Mouse (Mus musculus) monocyte, adult 5-6 weeks (primary cell): Measurements from ENCODE around the gene Kars. TPM values are rescaled to one million over a fixed set of nuclear protein-coding genes. Genes with fewer than 3 reads are reported as not detected.

Experiments used
- ATAC-seq: fragments of 153-309, 156-312 bp; replicated peaks from 2 replicates; pipeline ENCODE4 v1.8.0; 2017; ENCODE audit warnings: mild to moderate bottlenecking; ENCODE audit not compliant: low TSS enrichment, insufficient number of reproducible peaks, severe bottlenecking, poor library complexity, low FRiP score
- total RNA-seq: library from RNA; stranded (forward); fragments of 200-1000, 200-491, 200-594 nt; gene quantifications from 3 replicates; pipeline ENCODE4 v1.2.3, GENCODE M21; 2017

Gene Kars
- 69.9 to 77.0 TPM (median 73.1 TPM) in 3 replicates for total RNA-seq

- ATAC-seq = peak; percentile 90
Observed at GRCm38 (mm10) chr8:112010997-112011815, at the start of gene Kars, which contains the start of gene Terf2ip. Kars (minus strand) TSS chr8:112011323. Terf2ip (plus strand) TSS chr8:112011398.

GRCm38 (mm10) chr8:112054456-112054855 lies 43.3 kb upstream of the Kars start:
- no peak for ATAC-seq

GRCm38 (mm10) chr8:112051537-112051936 lies 40.4 kb upstream of the Kars start:
- ATAC-seq = no peak

- ATAC-seq = no peak
Observed at GRCm38 (mm10) chr8:112049984-112050383, 38.9 kb upstream of the Kars start.

GRCm38 (mm10) chr8:112048293-112048692 lies 37.2 kb upstream of the Kars start:
- ATAC-seq = no peak

- 0 out of 2 replicates have a peak, but pooled peaks have one; percentile 71 for ATAC-seq
Observed at GRCm38 (mm10) chr8:112045896-112046295, 34.8 kb upstream of the Kars start.

GRCm38 (mm10) chr8:112045182-112045581 lies 34.1 kb upstream of the Kars start:
- ATAC-seq = no peak

- no peak for ATAC-seq
Observed at GRCm38 (mm10) chr8:112037521-112037920, 26.4 kb upstream of the Kars start.

GRCm38 (mm10) chr8:112034603-112035002 lies 23.5 kb upstream of the Kars start:
- ATAC-seq = peak; percentile 83; the same call in 1 of the 2 replicates

- no peak for ATAC-seq
Observed at GRCm38 (mm10) chr8:112033071-112033470, 21.9 kb upstream of the Kars start.

- no peak for ATAC-seq
Observed at GRCm38 (mm10) chr8:112030663-112031062, 19.5 kb upstream of the Kars start.

GRCm38 (mm10) chr8:112029455-112029854 lies 18.3 kb upstream of the Kars start:
- ATAC-seq = no peak

GRCm38 (mm10) chr8:112014936-112015335 lies 3.8 kb upstream of the Kars start, which contains the start of gene Gm6793:
Gm6793 (minus strand) TSS chr8:112015036.
- no peak for ATAC-seq

GRCm38 (mm10) chr8:112011816-112012242 lies 706 bp upstream of the Kars start:
- peak; percentile 29; the same call in 1 of the 2 replicates for ATAC-seq

- no peak for ATAC-seq
Observed at GRCm38 (mm10) chr8:112009558-112009957, 1.6 kb downstream of the Kars start.

GRCm38 (mm10) chr8:112007669-112008068 lies 3.5 kb downstream of the Kars start:
- ATAC-seq = no peak

- no peak for ATAC-seq
Observed at GRCm38 (mm10) chr8:112005601-112006000, 5.5 kb downstream of the Kars start.

GRCm38 (mm10) chr8:112004754-112005153 lies 6.4 kb downstream of the Kars start:
- ATAC-seq = no peak

GRCm38 (mm10) chr8:111992703-111993039 lies 18.5 kb downstream of the Kars start:
- ATAC-seq = no peak

- ATAC-seq = peak; percentile 95
Observed at GRCm38 (mm10) chr8:111992013-111992702, 19.0 kb downstream of the Kars start, which contains the start of gene Adat1. Adat1 (minus strand) TSS chr8:111992302.
